8 mouse cellular contexts compared by ENCODE assay signal in the genomic region with DNA sequence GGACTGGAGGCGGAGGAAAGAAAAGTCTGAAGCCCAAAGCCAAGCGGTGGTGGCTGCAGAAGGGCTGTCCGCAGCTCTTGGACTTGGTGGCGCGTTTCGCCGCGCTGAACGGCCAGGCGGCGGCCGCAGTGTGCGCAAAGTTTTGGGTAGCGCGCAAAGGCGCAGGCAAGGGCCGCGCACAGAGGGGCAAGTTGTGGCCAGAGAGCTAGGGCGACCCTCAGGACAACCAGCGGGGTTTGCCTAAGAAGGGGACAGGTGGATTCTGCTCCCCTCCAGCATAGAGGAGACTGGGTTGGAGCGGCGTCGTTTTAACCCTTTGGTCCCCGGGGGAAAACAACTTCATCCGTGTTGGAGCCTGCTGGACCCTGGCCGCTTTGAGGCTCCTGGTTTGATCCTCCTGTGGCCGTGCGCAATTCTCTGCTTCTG. TPM values are rescaled to one million over a fixed set of nuclear protein-coding genes. Genes with fewer than 3 reads are reported as not detected.
DNase-seq lines count a peak whose midpoint lies in the region; ATAC-seq lines count a peak whose summit lies in the region.

No protein-coding gene starts in this region.

- DNase-seq in heart, postnatal 14 days, result no peak
- DNase-seq in Muller cell, postnatal 12 days (ENCODE audit: inconsistent ontology term), result peak; percentile 52
- no peak for DNase-seq in embryonic facial prominence, embryonic 14.5 days (ENCODE audit: low spot score)
- DNase-seq in spleen, postnatal 14 days (ENCODE audit: low spot score in 2 of 2), result no peak
- DNase-seq in spleen, postnatal 10 days (ENCODE audit: low spot score in 2 of 2), result no peak

- peaks cover 68% of the 10 kb centered on the region for H3K27me3 ChIP-seq in heart, embryonic 12.5 days (replicated peaks)
- H3K27me3 ChIP-seq in embryonic facial prominence, embryonic 14.5 days (replicated peaks; ENCODE audit: control insufficient read depth, insufficient read depth, low read length), result peaks cover 58% of the 10 kb centered on the region
- H3K27me3 ChIP-seq in intestine, embryonic 15.5 days (replicated peaks), result peaks cover 51% of the 10 kb centered on the region
- H3K27me3 ChIP-seq in midbrain, embryonic 16.5 days (ENCODE audit: control insufficient read depth, insufficient read depth, low read depth, low read length), result no peaks in the 10 kb centered on the region; the same call in 1 of the 2 replicates

- WGBS in heart, embryonic 12.5 days, result under 1% methylated on average over 28 of the region's 28 CpGs
- 0% methylated on average over 25 of the region's 28 CpGs for WGBS in embryonic facial prominence, embryonic 14.5 days
- 0% methylated on average over 28 of the region's 28 CpGs for WGBS in intestine, embryonic 15.5 days
- 0% methylated on average over 28 of the region's 28 CpGs for WGBS in midbrain, embryonic 16.5 days

- no peak overlapping the region for H3K27ac ChIP-seq in heart, embryonic 12.5 days (ENCODE audit: poor library complexity, severe bottlenecking)
- H3K27ac ChIP-seq in embryonic facial prominence, embryonic 14.5 days (replicated peaks; ENCODE audit: low read depth, low read length), result no peak overlapping the region
- no peak overlapping the region for H3K27ac ChIP-seq in intestine, embryonic 15.5 days
- peak overlapping the region; percentile 86 for H3K27ac ChIP-seq in midbrain, embryonic 16.5 days (ENCODE audit: low read length)

- intact Hi-C loops in heart, postnatal 14 days (cut with DNase I), result no loop called here

- peak overlapping the region; percentile 73 for H3K4me2 ChIP-seq in heart, embryonic 12.5 days
- H3K4me2 ChIP-seq in embryonic facial prominence, embryonic 14.5 days (ENCODE audit: low read depth, low read length), result peak overlapping the region; percentile 62
- H3K4me2 ChIP-seq in intestine, embryonic 15.5 days (replicated peaks), result peak overlapping the region; percentile 56
- H3K4me2 ChIP-seq in midbrain, embryonic 16.5 days (ENCODE audit: low read length), result peak overlapping the region; percentile 70

- ATAC-seq in heart, embryonic 12.5 days (ENCODE audit: insufficient number of reproducible peaks, low FRiP score), result no peak
- no peak for ATAC-seq in embryonic facial prominence, embryonic 14.5 days (ENCODE audit: low read depth)
- no peak for ATAC-seq in intestine, embryonic 15.5 days
- peak; percentile 52 for ATAC-seq in midbrain, embryonic 16.5 days

- H3K9ac ChIP-seq in heart, embryonic 12.5 days, result no peak overlapping the region
- H3K9ac ChIP-seq in embryonic facial prominence, embryonic 14.5 days (ENCODE audit: low read depth, low read length), result no peak overlapping the region
- no peak overlapping the region for H3K9ac ChIP-seq in intestine, embryonic 15.5 days
- H3K9ac ChIP-seq in midbrain, embryonic 16.5 days (ENCODE audit: low read depth, low read length), result peak overlapping the region; percentile 76

- peak overlapping the region; percentile 42 for H3K4me3 ChIP-seq in heart, embryonic 12.5 days
- H3K4me3 ChIP-seq in embryonic facial prominence, embryonic 14.5 days (ENCODE audit: low read depth, low read length), result peak overlapping the region; percentile 40
- H3K4me3 ChIP-seq in intestine, embryonic 15.5 days (replicated peaks), result peak overlapping the region; percentile 24
- H3K4me3 ChIP-seq in midbrain, embryonic 16.5 days (ENCODE audit: low read depth, low read length), result peak overlapping the region; percentile 48

- no peaks in the 10 kb centered on the region for H3K36me3 ChIP-seq in heart, embryonic 12.5 days
- H3K36me3 ChIP-seq in embryonic facial prominence, embryonic 14.5 days (ENCODE audit: control insufficient read depth, insufficient read depth, low read length), result no peaks in the 10 kb centered on the region
- no peaks in the 10 kb centered on the region for H3K36me3 ChIP-seq in intestine, embryonic 15.5 days
- no peaks in the 10 kb centered on the region for H3K36me3 ChIP-seq in midbrain, embryonic 16.5 days (ENCODE audit: control insufficient read depth, insufficient read depth, low read length)

- no peaks in the 10 kb centered on the region for H3K9me3 ChIP-seq in heart, embryonic 12.5 days (replicated peaks)
- no peaks in the 10 kb centered on the region for H3K9me3 ChIP-seq in embryonic facial prominence, embryonic 14.5 days (ENCODE audit: control insufficient read depth, low read length)
- H3K9me3 ChIP-seq in intestine, embryonic 15.5 days, result no peaks in the 10 kb centered on the region
- H3K9me3 ChIP-seq in midbrain, embryonic 16.5 days (replicated peaks; ENCODE audit: control insufficient read depth, low read length, poor library complexity, severe bottlenecking), result no peaks in the 10 kb centered on the region

- H3K4me1 ChIP-seq in heart, embryonic 12.5 days (replicated peaks), result peaks cover 11% of the 10 kb centered on the region; the same call in 1 of the 2 replicates
- H3K4me1 ChIP-seq in embryonic facial prominence, embryonic 14.5 days (ENCODE audit: control insufficient read depth, insufficient read depth, low read length), result 0 out of 2 replicates have a peak, but pooled peaks cover 9% of the 10 kb centered on the region
- H3K4me1 ChIP-seq in intestine, embryonic 15.5 days (replicated peaks), result no peaks in the 10 kb centered on the region
- H3K4me1 ChIP-seq in midbrain, embryonic 16.5 days (ENCODE audit: control insufficient read depth, insufficient read depth, low read length), result peaks cover 12% of the 10 kb centered on the region; the same call in 1 of the 2 replicates

RNA-seq across cellular contexts. Expression of gene Dab1, which starts 0.8 kb away (rescaled TPM):
- 0.91 and 1.0 TPM in 2 replicates for polyA plus RNA-seq in heart, embryonic 12.5 days (2016; fragmentation: Nextera tagmentation; extraction: Ambion mirVana)
- under 1 TPM in 1 of 2 experiments, not detected in 1; 0.17 TPM for total RNA-seq in heart, postnatal 14 days (2021)
- 7.5 and 11.0 TPM in 2 replicates for polyA plus RNA-seq in embryonic facial prominence, embryonic 14.5 days (2014; fragmentation: Nextera tagmentation; extraction: Ambion mirVana)
- 41.6 and 43.3 TPM in 2 replicates for polyA plus RNA-seq in intestine, embryonic 15.5 days (2015; fragmentation: Nextera tagmentation; extraction: Ambion mirVana)
- polyA plus RNA-seq in midbrain, embryonic 16.5 days (2015; fragmentation: Nextera tagmentation; extraction: Ambion mirVana), result 106 and 123 TPM in 2 replicates
